Mouse (Mus musculus): ENCODE results near the gene Zfp414.
A peak's percentile ranks its signal among the peaks of the same experiment; 100 is the strongest.
"Not testable (repeated sequence)": the region's sequence is repeated elsewhere in the genome, so short reads cannot be mapped to it uniquely, and the experiment has no call there.

Gene Zfp414

GRCm38 (mm10) chr17:33628621-33629486 lies at the start of gene Zfp414:
TSS of gene Zfp414 (plus strand) at chr17:33629090.
- DNase-seq (ENCODE audit: low read depth, low spot score), result peak; percentile 94

GRCm38 (mm10) chr17:33584061-33584460 lies 44.8 kb upstream of the Zfp414 start:
- peak; percentile 82 for DNase-seq (ENCODE audit: low read depth, low spot score)

GRCm38 (mm10) chr17:33586011-33586410 lies 42.9 kb upstream of the Zfp414 start:
- peak; percentile 54 for DNase-seq (ENCODE audit: low read depth, low spot score)

- peak; percentile 70 for DNase-seq (ENCODE audit: low read depth, low spot score)
Observed at GRCm38 (mm10) chr17:33597271-33597670, 31.6 kb upstream of the Zfp414 start.

GRCm38 (mm10) chr17:33598506-33598905 lies 30.4 kb upstream of the Zfp414 start:
- DNase-seq (ENCODE audit: low read depth, low spot score), result peak; percentile 68

GRCm38 (mm10) chr17:33599836-33600475 lies 28.9 kb upstream of the Zfp414 start:
- peak; percentile 99 for DNase-seq (ENCODE audit: low read depth, low spot score)

GRCm38 (mm10) chr17:33600831-33601230 lies 28.1 kb upstream of the Zfp414 start:
- DNase-seq (ENCODE audit: low read depth, low spot score), result peak; percentile 76

- peak; percentile 80 for DNase-seq (ENCODE audit: low read depth, low spot score)
Observed at GRCm38 (mm10) chr17:33601947-33602346, 26.9 kb upstream of the Zfp414 start.

GRCm38 (mm10) chr17:33607273-33607672 lies 21.6 kb upstream of the Zfp414 start:
- DNase-seq (ENCODE audit: low read depth, low spot score), result no peak

GRCm38 (mm10) chr17:33610548-33610947 lies 18.3 kb upstream of the Zfp414 start:
- DNase-seq (ENCODE audit: low read depth, low spot score), result no peak

- not testable (repeated sequence) for DNase-seq (ENCODE audit: low read depth, low spot score)
Observed at GRCm38 (mm10) chr17:33613726-33614125, 15.2 kb upstream of the Zfp414 start.

GRCm38 (mm10) chr17:33627281-33627680 lies 1.6 kb upstream of the Zfp414 start:
- no peak for DNase-seq (ENCODE audit: low read depth, low spot score)

GRCm38 (mm10) chr17:33629487-33630125 lies 716 bp downstream of the Zfp414 start:
- DNase-seq (ENCODE audit: low read depth, low spot score), result no peak

- DNase-seq (ENCODE audit: low read depth, low spot score), result peak; percentile 39
Observed at GRCm38 (mm10) chr17:33630171-33630895, 1.4 kb downstream of the Zfp414 start.

- DNase-seq (ENCODE audit: low read depth, low spot score), result no peak
Observed at GRCm38 (mm10) chr17:33631236-33631635, 2.3 kb downstream of the Zfp414 start.

- no peak for DNase-seq (ENCODE audit: low read depth, low spot score)
Observed at GRCm38 (mm10) chr17:33631796-33632195, 2.9 kb downstream of the Zfp414 start.

GRCm38 (mm10) chr17:33637038-33637437 lies 8.1 kb downstream of the Zfp414 start:
- no peak for DNase-seq (ENCODE audit: low read depth, low spot score)

- no peak for DNase-seq (ENCODE audit: low read depth, low spot score)
Observed at GRCm38 (mm10) chr17:33637516-33638276, 8.8 kb downstream of the Zfp414 start, which contains the start of gene Pram1. TSS of gene Pram1 (plus strand) at chr17:33638056.

- peak; percentile 42 for DNase-seq (ENCODE audit: low read depth, low spot score)
Observed at GRCm38 (mm10) chr17:33639743-33640142, 10.9 kb downstream of the Zfp414 start.

- DNase-seq (ENCODE audit: low read depth, low spot score), result no peak
Observed at GRCm38 (mm10) chr17:33644068-33644467, 15.2 kb downstream of the Zfp414 start.

GRCm38 (mm10) chr17:33645073-33645472 lies 16.2 kb downstream of the Zfp414 start:
- no peak for DNase-seq (ENCODE audit: low read depth, low spot score)

Data from ES-CJ7 (cell line).